Mouse (Mus musculus): ENCODE data around the gene Snx27. TPM values are rescaled to one million over a fixed set of nuclear protein-coding genes. Genes with fewer than 3 reads are reported as not detected.

Snx27 gene
- total RNA-seq, 2 experiments from 2014 or later, result 26.9 to 28.0 TPM

GRCm38 (mm10) chr3:94581138-94581780, 1.3 kb downstream of the Snx27 start:
- no peak for DNase-seq (ENCODE audit: low spot score)

GRCm38 (mm10) chr3:94574506-94574905, 8.0 kb downstream of the Snx27 start:
- intact Hi-C loops (cut with DNase I), result no loop called here
- no peak for DNase-seq (ENCODE audit: low spot score)

More at GRCm38 (mm10) chr3:94581138-94581780, 1.3 kb downstream of the Snx27 start:
- intact Hi-C loops (cut with DNase I), result loop anchor here (5.0 kb wide), 1 partner anchor 256 kb away; the partner anchor contains the start of gene Pogz

- no peak for DNase-seq (ENCODE audit: low spot score)
- intact Hi-C loops (cut with DNase I), result no loop called here
These were observed 15.3 kb downstream of the Snx27 start for GRCm38 (mm10) chr3:94567242-94567641.

GRCm38 (mm10) chr3:94565557-94565956, 17.0 kb downstream of the Snx27 start:
- no peak for DNase-seq (ENCODE audit: low spot score)
- intact Hi-C loops (cut with DNase I), result no loop called here

- no peak for DNase-seq (ENCODE audit: low spot score)
- intact Hi-C loops (cut with DNase I), result no loop called here
These were observed 17.4 kb downstream of the Snx27 start for GRCm38 (mm10) chr3:94565127-94565526.

GRCm38 (mm10) chr3:94564356-94565010, 18.0 kb downstream of the Snx27 start:
- no peak for DNase-seq (ENCODE audit: low spot score)
- intact Hi-C loops (cut with DNase I), result no loop called here

- no peak for DNase-seq (ENCODE audit: low spot score)
- intact Hi-C loops (cut with DNase I), result no loop called here
These were observed 19.4 kb downstream of the Snx27 start for GRCm38 (mm10) chr3:94563163-94563562.

- intact Hi-C loops (cut with DNase I), result no loop called here
- no peak for DNase-seq (ENCODE audit: low spot score)
These were observed 22.5 kb downstream of the Snx27 start for GRCm38 (mm10) chr3:94559931-94560429.

- intact Hi-C loops (cut with DNase I), result no loop called here
- DNase-seq (ENCODE audit: low spot score), result no peak
These were observed 33.5 kb downstream of the Snx27 start for GRCm38 (mm10) chr3:94549041-94549440.

GRCm38 (mm10) chr3:94537187-94537586, 45.3 kb downstream of the Snx27 start:
- intact Hi-C loops (cut with DNase I), result no loop called here

GRCm38 (mm10) chr3:94533968-94534367, 48.5 kb downstream of the Snx27 start:
- intact Hi-C loops (cut with DNase I), result no loop called here
- DNase-seq (ENCODE audit: low spot score), result no peak

More at GRCm38 (mm10) chr3:94537187-94537586, 45.3 kb downstream of the Snx27 start:
- DNase-seq (ENCODE audit: low spot score), result no peak

GRCm38 (mm10) chr3:94526731-94527130, 55.8 kb downstream of the Snx27 start:
- no peak for DNase-seq (ENCODE audit: low spot score)
- intact Hi-C loops (cut with DNase I), result no loop called here

GRCm38 (mm10) chr3:94506664-94507063, 75.9 kb downstream of the Snx27 start:
- intact Hi-C loops (cut with DNase I), result no loop called here
- no peak for DNase-seq (ENCODE audit: low spot score)

GRCm38 (mm10) chr3:94502243-94502642, 80.3 kb downstream of the Snx27 start:
- intact Hi-C loops (cut with DNase I), result loop anchor here (1.0 kb wide), 1 partner anchor 136 kb away; no protein-coding TSS in a partner anchor
- no peak for DNase-seq (ENCODE audit: low spot score)

GRCm38 (mm10) chr3:94497162-94497561, 85.4 kb downstream of the Snx27 start:
- intact Hi-C loops (cut with DNase I), result no loop called here
- DNase-seq (ENCODE audit: low spot score), result no peak

- intact Hi-C loops (cut with DNase I), result no loop called here
These were observed 94.9 kb downstream of the Snx27 start for GRCm38 (mm10) chr3:94487581-94487980.

GRCm38 (mm10) chr3:94485922-94486321, 96.6 kb downstream of the Snx27 start:
- intact Hi-C loops (cut with DNase I), result no loop called here
- DNase-seq (ENCODE audit: low spot score), result no peak

More at GRCm38 (mm10) chr3:94487581-94487980, 94.9 kb downstream of the Snx27 start:
- DNase-seq (ENCODE audit: low spot score), result no peak

- intact Hi-C loops (cut with DNase I), result no loop called here
- DNase-seq (ENCODE audit: low spot score), result no peak
These were observed 98.6 kb downstream of the Snx27 start for GRCm38 (mm10) chr3:94483790-94484439.

GRCm38 (mm10) chr3:94482764-94483385, 99.6 kb downstream of the Snx27 start:
- DNase-seq (ENCODE audit: low spot score), result no peak
- intact Hi-C loops (cut with DNase I), result no loop called here

GRCm38 (mm10) chr3:94481429-94481828, 101.1 kb downstream of the Snx27 start:
- no peak for DNase-seq (ENCODE audit: low spot score)
- intact Hi-C loops (cut with DNase I), result no loop called here
